Mouse (Mus musculus) cortical plate, adult 2 months (tissue): ENCODE data around the gene Gh.

ENCODE experiments used
- CTCF ChIP-seq: fragments of 200-500 bp; IDR thresholded peaks from 2 replicates; pipeline ENCODE4 v1.5.1; 2011; ENCODE audit warnings: mild to moderate bottlenecking, control low read depth, low read length; ENCODE audit not compliant: insufficient read depth; ENCODE audit errors: extremely low read depth
- POLR2A ChIP-seq: fragments of 200-500 bp; IDR thresholded peaks from 2 replicates; pipeline ENCODE4 v1.6.1; 2011; ENCODE audit warnings: mild to moderate bottlenecking, low read length, control low read depth; ENCODE audit not compliant: insufficient read depth; ENCODE audit errors: extremely low read depth

DNA sequence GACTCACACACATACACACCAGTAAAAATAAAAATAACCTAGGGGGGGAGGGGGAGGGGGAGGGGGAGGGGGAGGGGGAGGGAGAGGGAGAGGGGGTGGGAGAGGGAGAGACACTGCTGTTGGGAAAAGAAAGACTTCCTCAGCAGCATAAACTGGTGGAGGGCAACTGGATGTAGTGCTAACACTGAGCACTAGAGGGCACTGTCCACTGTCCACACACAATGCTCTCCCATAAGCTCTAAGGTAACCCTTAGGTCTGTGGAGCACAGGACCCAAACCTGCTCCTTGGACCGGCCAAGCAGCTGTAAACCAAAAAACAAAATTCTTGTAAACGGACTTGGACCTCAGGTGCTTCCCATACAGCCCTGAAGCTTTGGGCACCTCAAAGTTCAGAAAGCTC, 969 bp upstream of the Gh start:
- TF ChIP-seq CTCF (peak; percentile 97), POLR2A (no peak)
